Mouse (Mus musculus): ENCODE data around the gene Mad1l1. TPM values are rescaled to one million over a fixed set of nuclear protein-coding genes. Genes with fewer than 3 reads are reported as not detected.

Mad1l1 gene
- polyA plus RNA-seq, 1 experiment from 2014 or later = 20.5 TPM

DNA sequence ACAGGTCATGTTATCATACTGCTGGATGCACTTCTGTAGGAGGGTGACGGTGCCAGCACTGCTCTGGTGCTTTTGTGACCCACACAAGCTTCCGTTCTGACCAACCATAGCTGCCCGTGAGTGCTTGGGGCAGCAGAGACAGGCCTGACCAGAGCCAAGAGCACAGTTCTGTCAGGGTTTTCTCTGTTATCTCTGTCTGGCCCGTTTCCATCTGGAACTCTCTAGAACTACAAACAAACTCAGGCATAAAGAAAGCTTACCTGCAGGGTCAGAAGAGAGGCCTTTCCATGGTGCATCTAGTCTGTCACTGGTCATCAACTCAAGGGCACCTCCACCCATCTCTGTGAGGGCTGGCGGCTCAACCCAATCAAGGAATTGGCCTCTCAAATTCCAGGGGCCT, 171.2 kb downstream of the Mad1l1 start:
- H3K4me1 ChIP-seq (ENCODE audit: control insufficient read depth in 2 of 2, insufficient read depth in 2 of 2, low read length in 2 of 2) = peaks cover 13 to 21% of the 10 kb centered on the region in 2 experiments; a peak in 3 of 4 replicates
- H3K9ac ChIP-seq (ENCODE audit: low read length) = no peak overlapping the region
- no peaks in the 10 kb centered on the region; the same call in 1 of the 2 replicates for H3K9me3 ChIP-seq (ENCODE audit: control insufficient read depth, low read length)
- H3K27me3 ChIP-seq (ENCODE audit: control insufficient read depth, insufficient read depth, low read length) = no peaks in the 10 kb centered on the region
- no peak for ATAC-seq (ENCODE audit: insufficient number of reproducible peaks, insufficient read depth, low FRiP score, low read depth)
- 66% methylated on average over 5 of the region's 5 CpGs for WGBS
- H3K27ac ChIP-seq (replicated peaks in 1 of 2; ENCODE audit: control insufficient read depth in 1 of 2, insufficient read depth in 1 of 2, low read depth in 2 of 2, low read length in 2 of 2) = no peak overlapping the region
- no peaks in the 10 kb centered on the region for H3K36me3 ChIP-seq (ENCODE audit: control insufficient read depth, insufficient read depth, low read length)
- no peak overlapping the region for H3K4me3 ChIP-seq (ENCODE audit: control insufficient read depth in 1 of 2, insufficient read depth in 1 of 2, low read depth in 1 of 2, low read length in 2 of 2)
- no peak overlapping the region for H3K4me2 ChIP-seq (ENCODE audit: low read length)

DNA sequence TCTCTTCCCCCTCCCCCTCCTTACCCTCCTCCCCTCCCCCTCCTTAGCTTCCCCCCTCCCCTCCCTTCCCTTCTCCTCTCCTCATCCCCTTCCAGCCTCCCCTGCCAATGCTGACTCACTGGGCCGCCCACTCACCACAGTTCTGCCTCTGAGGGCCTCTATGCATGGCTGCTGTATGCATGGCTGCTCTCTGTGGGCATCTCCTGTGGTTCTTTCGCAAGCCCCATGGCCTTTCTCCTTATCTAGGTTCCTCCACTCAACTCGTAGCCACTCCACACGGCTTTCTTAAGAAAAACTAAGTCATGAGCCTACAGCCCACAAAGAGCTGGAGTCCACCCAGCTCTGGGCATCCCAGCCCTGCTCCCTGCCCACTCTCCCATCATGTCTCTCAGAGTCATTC, 172.1 kb downstream of the Mad1l1 start:
- WGBS = 80% methylated on average over 4 of the region's 4 CpGs
- Histone ChIP-seq H3K4me2 (ENCODE audit: low read length) (no peak overlapping the region), H3K4me1 (ENCODE audit: control insufficient read depth in 2 of 2, insufficient read depth in 2 of 2, low read length in 2 of 2) (peaks cover 13 to 21% of the 10 kb centered on the region in 2 experiments; a peak in 3 of 4 replicates), H3K9me3 (ENCODE audit: control insufficient read depth, low read length) (no peaks in the 10 kb centered on the region), H3K27ac (replicated peaks in 1 of 2; ENCODE audit: control insufficient read depth in 1 of 2, insufficient read depth in 1 of 2, low read depth in 2 of 2, low read length in 2 of 2) (no peak overlapping the region), H3K4me3 (ENCODE audit: control insufficient read depth in 1 of 2, insufficient read depth in 1 of 2, low read depth in 1 of 2, low read length in 2 of 2) (no peak overlapping the region), H3K27me3 (ENCODE audit: control insufficient read depth, insufficient read depth, low read length) (no peaks in the 10 kb centered on the region), H3K36me3 (ENCODE audit: control insufficient read depth, insufficient read depth, low read length) (no peaks in the 10 kb centered on the region), H3K9ac (ENCODE audit: low read length) (no peak overlapping the region)
- no peak for ATAC-seq (ENCODE audit: insufficient number of reproducible peaks, insufficient read depth, low FRiP score, low read depth)

DNA sequence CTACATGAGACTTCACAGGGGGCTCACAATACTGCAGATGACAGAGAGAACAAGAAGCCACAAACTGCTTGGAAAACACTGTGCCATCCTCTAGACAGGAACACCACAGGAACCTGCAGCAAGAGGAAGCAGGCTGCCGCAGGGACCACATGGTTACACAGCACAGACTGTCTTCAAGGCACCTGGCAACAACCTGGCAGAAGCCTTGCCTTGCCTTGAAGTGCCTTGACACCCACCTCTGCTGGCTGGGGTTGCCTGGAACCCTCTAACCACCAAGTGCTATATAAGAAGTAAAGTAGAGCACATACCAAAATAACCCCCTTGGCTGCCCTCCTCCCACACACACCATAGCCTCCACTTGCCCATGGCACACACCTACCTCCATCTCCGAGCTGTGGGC, 177.8 kb downstream of the Mad1l1 start:
- ATAC-seq (ENCODE audit: insufficient number of reproducible peaks, insufficient read depth, low FRiP score, low read depth) = no peak
- H3K27me3 ChIP-seq (ENCODE audit: control insufficient read depth, insufficient read depth, low read length) = no peaks in the 10 kb centered on the region
- peaks cover 0 to 3% of the 10 kb centered on the region in 2 experiments; a peak in 1 of 4 replicates for H3K4me1 ChIP-seq (ENCODE audit: control insufficient read depth in 2 of 2, insufficient read depth in 2 of 2, low read length in 2 of 2)
- H3K36me3 ChIP-seq (ENCODE audit: control insufficient read depth, insufficient read depth, low read length) = no peaks in the 10 kb centered on the region
- H3K4me2 ChIP-seq (ENCODE audit: low read length) = no peak overlapping the region
- no peak overlapping the region for H3K9ac ChIP-seq (ENCODE audit: low read length)
- H3K27ac ChIP-seq (replicated peaks in 1 of 2; ENCODE audit: control insufficient read depth in 1 of 2, insufficient read depth in 1 of 2, low read depth in 2 of 2, low read length in 2 of 2) = no peak overlapping the region
- H3K9me3 ChIP-seq (ENCODE audit: control insufficient read depth, low read length) = no peaks in the 10 kb centered on the region
- 90% methylated on average over 2 of the region's 2 CpGs for WGBS
- H3K4me3 ChIP-seq (ENCODE audit: control insufficient read depth in 1 of 2, insufficient read depth in 1 of 2, low read depth in 1 of 2, low read length in 2 of 2) = no peak overlapping the region

DNA sequence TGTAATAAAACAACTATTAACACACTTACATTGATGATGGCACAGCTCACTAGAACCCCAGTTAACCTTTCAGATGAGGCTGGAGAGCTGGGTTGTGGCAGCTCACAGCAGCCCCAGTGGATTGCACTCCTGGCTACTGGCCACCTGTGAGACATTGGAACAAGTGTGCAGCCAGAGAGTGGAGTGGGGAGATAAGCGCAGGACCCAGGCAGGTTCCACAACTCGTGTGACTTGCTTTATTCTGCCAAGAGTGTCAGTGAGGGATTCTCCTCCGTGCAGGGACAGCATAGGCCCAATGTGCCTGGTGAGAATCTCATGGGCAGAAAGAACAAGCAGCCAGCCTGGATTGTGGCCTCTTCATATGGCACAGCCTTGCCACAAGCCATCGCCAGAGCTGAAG, 180.0 kb downstream of the Mad1l1 start:
- Histone ChIP-seq H3K4me3 (ENCODE audit: control insufficient read depth in 1 of 2, insufficient read depth in 1 of 2, low read depth in 1 of 2, low read length in 2 of 2) (no peak overlapping the region), H3K36me3 (ENCODE audit: control insufficient read depth, insufficient read depth, low read length) (no peaks in the 10 kb centered on the region), H3K27ac (replicated peaks in 1 of 2; ENCODE audit: control insufficient read depth in 1 of 2, insufficient read depth in 1 of 2, low read depth in 2 of 2, low read length in 2 of 2) (no peak overlapping the region), H3K9ac (ENCODE audit: low read length) (no peak overlapping the region), H3K4me2 (ENCODE audit: low read length) (no peak overlapping the region), H3K4me1 (ENCODE audit: control insufficient read depth in 2 of 2, insufficient read depth in 2 of 2, low read length in 2 of 2) (peaks cover 1 to 8% of the 10 kb centered on the region in 2 experiments; a peak in 3 of 4 replicates), H3K27me3 (ENCODE audit: control insufficient read depth, insufficient read depth, low read length) (no peaks in the 10 kb centered on the region), H3K9me3 (ENCODE audit: control insufficient read depth, low read length) (no peaks in the 10 kb centered on the region)
- WGBS = 70% methylated on average over 4 of the region's 4 CpGs
- no peak for ATAC-seq (ENCODE audit: insufficient number of reproducible peaks, insufficient read depth, low FRiP score, low read depth)

DNA sequence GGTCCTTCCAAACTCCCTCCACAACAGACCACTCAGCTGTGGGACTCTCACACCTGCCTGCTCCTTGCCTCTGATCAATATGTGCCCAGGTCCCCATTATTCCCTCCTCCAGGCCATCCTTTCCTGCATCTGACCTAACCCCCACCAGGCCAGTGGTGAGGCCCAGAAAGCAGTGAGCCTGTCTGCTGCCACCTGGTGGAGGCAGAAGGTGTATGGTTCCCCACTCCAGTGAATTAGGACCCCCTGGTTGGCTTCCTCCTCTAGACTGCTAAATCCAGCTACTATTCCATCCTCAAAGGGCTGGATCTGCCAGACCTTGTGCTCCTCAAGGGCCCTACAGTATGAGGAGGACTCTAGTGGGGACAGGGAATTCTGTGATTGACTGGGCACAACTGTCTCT, 181.1 kb downstream of the Mad1l1 start:
- Histone ChIP-seq H3K27ac (replicated peaks in 1 of 2; ENCODE audit: control insufficient read depth in 1 of 2, insufficient read depth in 1 of 2, low read depth in 2 of 2, low read length in 2 of 2) (no peak overlapping the region), H3K9me3 (ENCODE audit: control insufficient read depth, low read length) (no peaks in the 10 kb centered on the region), H3K4me2 (ENCODE audit: low read length) (no peak overlapping the region), H3K9ac (ENCODE audit: low read length) (no peak overlapping the region), H3K27me3 (ENCODE audit: control insufficient read depth, insufficient read depth, low read length) (no peaks in the 10 kb centered on the region), H3K36me3 (ENCODE audit: control insufficient read depth, insufficient read depth, low read length) (no peaks in the 10 kb centered on the region), H3K4me1 (ENCODE audit: control insufficient read depth in 2 of 2, insufficient read depth in 2 of 2, low read length in 2 of 2) (peaks cover 9 to 18% of the 10 kb centered on the region in 2 experiments), H3K4me3 (ENCODE audit: control insufficient read depth in 1 of 2, insufficient read depth in 1 of 2, low read depth in 1 of 2, low read length in 2 of 2) (no peak overlapping the region)
- ATAC-seq (ENCODE audit: insufficient number of reproducible peaks, insufficient read depth, low FRiP score, low read depth) = no peak

DNA sequence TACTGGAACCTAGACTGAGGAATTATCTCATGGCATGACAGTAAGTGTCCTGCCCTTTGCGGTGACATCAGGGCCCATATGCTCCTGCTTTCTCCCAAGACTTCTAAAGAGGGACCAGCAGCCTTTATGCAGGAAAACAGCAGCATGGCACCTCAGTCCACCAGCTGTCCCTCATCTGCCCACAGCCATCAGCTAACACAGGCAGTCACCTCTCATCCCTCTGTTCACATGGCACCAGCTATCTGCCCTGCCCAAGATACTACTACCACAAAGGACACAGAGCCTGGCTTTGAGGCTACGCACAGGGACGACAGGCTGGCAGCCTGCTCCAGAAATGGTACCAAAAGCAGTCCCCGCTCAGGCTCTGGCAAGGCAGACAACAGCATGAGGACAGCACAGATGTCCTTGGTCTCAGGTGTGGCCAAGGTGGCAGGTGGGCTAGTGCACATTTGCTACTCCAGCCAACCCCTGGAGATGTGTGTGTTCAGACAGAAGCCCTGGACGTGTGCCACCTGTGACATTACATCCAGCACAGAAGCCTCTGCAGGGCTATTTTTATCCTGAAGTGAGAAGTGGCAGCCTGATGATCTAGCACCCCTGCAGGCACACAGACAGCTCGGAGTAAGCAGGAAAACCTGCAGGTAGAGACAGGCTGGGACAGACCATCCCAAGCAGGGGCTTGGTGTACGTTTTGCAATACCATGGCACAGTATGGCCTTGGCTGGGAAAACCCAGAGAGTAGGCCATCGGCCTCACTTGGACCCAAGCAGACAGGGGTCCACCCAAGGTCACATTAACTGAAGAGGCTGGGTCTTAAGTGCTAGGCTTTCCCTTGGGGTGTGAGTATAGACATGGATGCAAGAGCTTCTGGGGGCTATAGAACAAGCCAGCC, 185.4 kb downstream of the Mad1l1 start:
- peak overlapping the region in 1 of 2 experiments; percentile 64; a peak in 2 of 4 replicates for H3K27ac ChIP-seq (replicated peaks in 1 of 2; ENCODE audit: control insufficient read depth in 1 of 2, insufficient read depth in 1 of 2, low read depth in 2 of 2, low read length in 2 of 2)
- 0 out of 2 replicates have a peak overlapping the region, but pooled peaks have one; percentile 25 for H3K9ac ChIP-seq (ENCODE audit: low read length)
- H3K4me2 ChIP-seq (ENCODE audit: low read length) = no peak overlapping the region
- WGBS = 59% methylated on average over 8 of the region's 8 CpGs
- H3K4me3 ChIP-seq (ENCODE audit: control insufficient read depth in 1 of 2, insufficient read depth in 1 of 2, low read depth in 1 of 2, low read length in 2 of 2) = no peak overlapping the region
- peaks cover 9 to 15% of the 10 kb centered on the region in 2 experiments for H3K4me1 ChIP-seq (ENCODE audit: control insufficient read depth in 2 of 2, insufficient read depth in 2 of 2, low read length in 2 of 2)
- 0 out of 2 replicates have a peak, but pooled peaks have one; percentile 49 for ATAC-seq (ENCODE audit: insufficient number of reproducible peaks, insufficient read depth, low FRiP score, low read depth)
- H3K27me3 ChIP-seq (ENCODE audit: control insufficient read depth, insufficient read depth, low read length) = no peaks in the 10 kb centered on the region
- no peaks in the 10 kb centered on the region for H3K36me3 ChIP-seq (ENCODE audit: control insufficient read depth, insufficient read depth, low read length)
- no peaks in the 10 kb centered on the region for H3K9me3 ChIP-seq (ENCODE audit: control insufficient read depth, low read length)

DNA sequence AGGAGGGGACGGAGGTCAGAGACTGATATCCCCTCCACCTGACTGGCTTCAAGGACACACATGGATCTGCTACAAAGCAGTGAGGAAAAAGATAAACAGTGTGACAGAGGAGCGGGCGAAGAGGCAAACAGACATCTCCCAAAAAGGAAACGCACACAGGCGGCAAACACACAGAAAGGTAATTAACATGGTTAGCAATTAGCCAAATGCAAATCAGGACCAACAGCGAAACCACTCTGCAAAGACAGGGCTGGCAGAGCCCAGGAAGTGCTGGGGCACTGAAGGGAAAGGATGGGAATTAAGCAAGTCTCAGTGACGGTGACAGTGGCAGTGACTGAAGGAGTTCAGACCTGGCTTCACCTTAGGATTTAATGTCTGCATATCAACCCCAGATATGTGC, 187.3 kb downstream of the Mad1l1 start:
- Histone ChIP-seq H3K4me2 (ENCODE audit: low read length) (no peak overlapping the region), H3K9ac (ENCODE audit: low read length) (no peak overlapping the region), H3K4me3 (ENCODE audit: control insufficient read depth in 1 of 2, insufficient read depth in 1 of 2, low read depth in 1 of 2, low read length in 2 of 2) (no peak overlapping the region), H3K36me3 (ENCODE audit: control insufficient read depth, insufficient read depth, low read length) (no peaks in the 10 kb centered on the region), H3K4me1 (ENCODE audit: control insufficient read depth in 2 of 2, insufficient read depth in 2 of 2, low read length in 2 of 2) (peaks cover 9 to 15% of the 10 kb centered on the region in 2 experiments), H3K27me3 (ENCODE audit: control insufficient read depth, insufficient read depth, low read length) (no peaks in the 10 kb centered on the region), H3K9me3 (ENCODE audit: control insufficient read depth, low read length) (no peaks in the 10 kb centered on the region), H3K27ac (replicated peaks in 1 of 2; ENCODE audit: control insufficient read depth in 1 of 2, insufficient read depth in 1 of 2, low read depth in 2 of 2, low read length in 2 of 2) (no peak overlapping the region)
- 92% methylated on average over 7 of the region's 7 CpGs for WGBS
- ATAC-seq (ENCODE audit: insufficient number of reproducible peaks, insufficient read depth, low FRiP score, low read depth) = no peak
